Mouse (Mus musculus) megakaryocyte, embryonic 14.5 days (primary cell): ENCODE results near the gene Nwd1. TPM values are rescaled to one million over a fixed set of nuclear protein-coding genes. Genes with fewer than 3 reads are reported as not detected.
A peak's percentile ranks its signal among the peaks of the same experiment; 100 is the strongest.
"Not testable (repeated sequence)": the region's sequence is repeated elsewhere in the genome, so short reads cannot be mapped to it uniquely, and the experiment has no call there.

Source experiments
- H3K27me3 ChIP-seq: replicated peaks from 2 replicates; pipeline ENCODE3; 2012; ENCODE audit warnings: inconsistent platforms
- H3K36me3 ChIP-seq: replicated peaks from 2 replicates; pipeline ENCODE3; 2012; ENCODE audit warnings: low read length, inconsistent platforms, mixed read lengths
- H3K4me1 ChIP-seq: 2 replicates; pipeline ENCODE4 v1.6.1; 2012; ENCODE audit warnings: inconsistent platforms
- H3K4me3 ChIP-seq: replicated peaks from 2 replicates; pipeline ENCODE3; 2012; ENCODE audit warnings: moderate library complexity, mild to moderate bottlenecking, inconsistent platforms
- H3K9me3 ChIP-seq: 2 replicates; pipeline ENCODE4 v1.6.1; 2012; ENCODE audit warnings: inconsistent platforms
- FLI1 ChIP-seq: IDR thresholded peaks from 2 replicates; pipeline ENCODE4 v1.6.1; 2012; ENCODE audit warnings: low read length, inconsistent platforms, mixed read lengths
- GATA1 ChIP-seq: IDR thresholded peaks from 3 replicates; pipeline ENCODE4 v1.6.1; 2012; ENCODE audit warnings: mixed read lengths, low read length, inconsistent platforms, borderline replicate concordance
- polyA plus RNA-seq: library from polyadenylated mRNA; stranded (reverse); fragments of >175 nt; gene quantifications from 2 replicates; pipeline ENCODE4 v1.2.3, GENCODE M21; 2012; ENCODE audit warnings: low replicate concordance; ENCODE audit not compliant: insufficient read depth

Nwd1 gene
- polyA plus RNA-seq, 1 experiment = 0.11 TPM

DNA sequence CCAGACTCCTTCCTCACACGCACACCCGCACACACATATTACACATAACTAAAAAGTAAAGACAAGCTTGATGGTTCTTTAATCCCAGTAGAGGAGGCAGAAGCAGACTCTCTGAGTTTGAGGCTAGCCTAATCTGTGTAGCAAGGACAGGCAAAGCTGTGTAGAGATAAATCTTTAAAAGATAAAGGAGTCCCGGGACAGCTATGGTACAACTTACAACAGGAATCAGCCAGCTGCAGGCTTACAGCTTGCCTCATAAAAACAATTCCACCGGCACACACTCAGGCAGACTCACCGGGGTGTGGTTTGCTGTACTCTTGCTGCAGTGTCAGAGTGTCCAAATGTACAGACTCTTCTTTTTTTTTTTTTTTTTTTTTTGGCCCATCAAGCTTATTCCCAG lies 18.2 kb downstream of the Nwd1 start:
- TF ChIP-seq GATA1 (no peak), FLI1 (no peak)
- no peaks in the 10 kb centered on the region for H3K27me3 ChIP-seq
- peaks cover 15% of the 10 kb centered on the region for H3K36me3 ChIP-seq
- peaks cover 78% of the 10 kb centered on the region for H3K4me1 ChIP-seq
- H3K9me3 ChIP-seq = no peaks in the 10 kb centered on the region
- H3K4me3 ChIP-seq = no peak overlapping the region

DNA sequence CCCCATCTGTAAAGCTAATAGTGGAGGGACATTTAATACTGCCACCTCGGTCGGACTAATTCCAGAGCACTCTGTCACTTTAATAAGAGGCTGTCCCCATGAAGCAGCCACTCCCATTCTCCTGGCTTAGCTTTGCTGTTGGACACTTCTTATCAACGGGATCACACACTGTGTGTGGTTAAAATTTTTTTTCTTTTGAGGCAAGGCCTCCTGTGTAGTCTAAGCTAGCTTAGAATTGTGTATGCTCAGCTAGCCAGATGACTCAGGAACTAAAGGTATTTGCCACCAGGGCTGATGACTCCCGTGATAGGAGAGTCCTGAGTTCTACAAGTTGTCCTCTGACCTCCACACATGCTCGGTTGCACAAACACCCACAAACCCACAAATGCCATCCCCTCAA lies 18.9 kb downstream of the Nwd1 start:
- Histone ChIP-seq H3K4me3 (peak overlapping the region; percentile 74), H3K9me3 (no peaks in the 10 kb centered on the region), H3K36me3 (peaks cover 13% of the 10 kb centered on the region), H3K4me1 (peaks cover 78% of the 10 kb centered on the region), H3K27me3 (no peaks in the 10 kb centered on the region)
- no peak for TF ChIP-seq FLI1
- no peak for TF ChIP-seq GATA1

DNA sequence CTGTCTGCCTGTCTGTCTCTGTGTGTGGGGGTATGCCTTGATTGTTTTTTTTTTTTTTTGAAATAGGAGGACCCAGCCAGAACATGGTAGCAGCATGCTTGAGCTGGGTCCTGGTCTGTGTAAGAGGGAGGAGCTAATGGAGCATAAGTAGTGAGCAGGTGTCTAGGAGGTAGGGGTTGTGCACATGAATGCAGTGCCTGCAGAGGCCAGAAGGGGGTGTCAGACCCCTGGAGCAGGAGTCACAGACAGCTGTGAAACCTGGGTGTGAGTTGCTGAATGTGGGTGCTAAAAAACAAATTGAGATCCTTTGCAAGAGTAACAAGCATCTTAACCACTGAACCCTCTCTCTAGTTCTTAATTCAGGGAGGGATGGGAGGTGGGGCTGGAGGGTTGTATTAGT lies 22.4 kb downstream of the Nwd1 start:
- Histone ChIP-seq H3K36me3 (peaks cover 14% of the 10 kb centered on the region), H3K9me3 (no peaks in the 10 kb centered on the region), H3K4me3 (peak overlapping the region; percentile 29), H3K4me1 (peaks cover 66% of the 10 kb centered on the region), H3K27me3 (peaks cover 3% of the 10 kb centered on the region)
- TF ChIP-seq FLI1 (no peak), GATA1 (no peak)

DNA sequence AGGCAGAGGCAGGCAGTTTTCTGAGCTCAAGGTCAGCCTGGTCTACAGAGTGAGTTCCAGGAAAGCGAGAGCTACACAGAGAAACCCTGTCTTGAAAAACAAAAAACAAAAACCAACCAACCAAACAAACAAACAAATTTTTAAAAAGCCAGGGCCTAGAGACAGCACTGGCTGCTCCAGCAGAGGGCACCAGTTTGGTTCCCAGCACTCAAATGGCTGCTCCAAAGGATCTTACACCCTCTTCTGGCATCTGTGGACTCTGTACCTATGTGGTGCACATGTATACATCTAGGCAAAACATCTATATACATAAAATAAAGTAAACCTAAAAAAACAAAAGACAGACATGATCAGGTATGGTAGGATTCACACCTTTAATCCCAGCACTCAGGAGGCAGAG lies 26.3 kb downstream of the Nwd1 start:
- H3K27me3 ChIP-seq = peaks cover 3% of the 10 kb centered on the region
- TF ChIP-seq FLI1 (no peak), GATA1 (no peak)
- H3K36me3 ChIP-seq = peaks cover 11% of the 10 kb centered on the region
- peaks cover 38% of the 10 kb centered on the region for H3K4me1 ChIP-seq
- H3K9me3 ChIP-seq = no peaks in the 10 kb centered on the region
- H3K4me3 ChIP-seq = no peak overlapping the region

DNA sequence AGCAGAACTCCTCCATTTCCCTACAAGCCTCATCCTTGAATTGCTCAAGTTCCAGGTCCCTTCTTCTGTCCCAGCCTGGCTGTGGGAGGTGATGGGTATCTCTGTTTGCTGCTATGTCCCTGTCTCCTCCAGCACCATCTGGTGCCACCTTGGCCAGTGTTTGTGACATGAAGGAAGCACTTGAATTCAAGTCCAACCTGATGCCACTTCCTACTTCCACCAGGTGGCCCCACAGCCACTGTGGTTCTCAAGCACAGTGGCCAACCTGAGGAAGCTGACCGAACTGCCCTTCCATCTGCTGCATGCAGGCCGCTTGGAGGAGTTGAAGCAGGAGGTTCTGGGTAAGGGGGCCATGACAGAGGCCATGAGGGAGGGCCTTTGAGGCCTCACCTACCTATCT lies 27.7 kb downstream of the Nwd1 start:
- TF ChIP-seq FLI1 = no peak
- no peak for TF ChIP-seq GATA1
- peaks cover 3% of the 10 kb centered on the region for H3K27me3 ChIP-seq
- H3K4me1 ChIP-seq = peaks cover 26% of the 10 kb centered on the region
- peaks cover 11% of the 10 kb centered on the region for H3K36me3 ChIP-seq
- H3K9me3 ChIP-seq = no peaks in the 10 kb centered on the region
- no peak overlapping the region for H3K4me3 ChIP-seq

DNA sequence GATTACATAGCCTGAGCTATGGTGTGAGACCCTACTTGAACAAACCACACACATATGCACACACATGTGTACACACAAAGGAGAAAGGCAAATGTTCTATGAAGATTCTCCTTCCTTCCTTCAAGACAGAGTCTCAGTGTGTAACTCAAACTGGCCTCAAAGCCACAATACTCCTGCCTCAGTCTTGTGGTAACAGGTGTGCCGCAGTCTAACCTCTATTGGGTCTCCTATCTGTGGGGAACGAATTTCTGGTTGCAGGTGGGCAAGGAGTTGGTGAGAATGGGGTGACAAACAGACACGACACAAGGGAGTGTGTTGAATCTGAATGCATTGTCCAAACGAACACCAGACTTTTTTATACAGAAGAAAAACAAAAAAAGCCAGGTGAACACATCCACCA lies 29.9 kb downstream of the Nwd1 start:
- no peaks in the 10 kb centered on the region for H3K9me3 ChIP-seq
- H3K4me3 ChIP-seq = no peak overlapping the region
- H3K27me3 ChIP-seq = no peaks in the 10 kb centered on the region
- peaks cover 6% of the 10 kb centered on the region for H3K36me3 ChIP-seq
- H3K4me1 ChIP-seq = peaks cover 35% of the 10 kb centered on the region
- TF ChIP-seq FLI1 (no peak), GATA1 (no peak)

DNA sequence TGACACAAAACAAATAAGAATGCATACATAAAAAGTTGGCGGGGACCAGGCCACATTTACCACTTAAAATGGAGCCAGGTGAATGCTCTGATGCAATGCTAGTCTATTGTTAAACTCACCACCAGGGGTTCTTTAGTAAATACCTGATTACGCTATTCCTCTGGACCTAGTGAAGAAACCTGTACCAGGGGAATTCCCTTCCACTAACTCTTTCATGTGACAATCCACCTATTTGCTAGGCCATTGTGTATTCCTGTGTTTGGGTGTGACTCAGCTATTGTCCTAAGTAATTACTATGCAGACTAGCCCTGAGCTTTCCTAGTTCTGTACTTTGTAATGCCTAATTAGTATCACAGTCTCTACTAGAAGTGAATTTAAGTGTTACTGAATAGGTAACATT lies 30.3 kb downstream of the Nwd1 start:
- H3K4me3 ChIP-seq, H3K36me3 ChIP-seq, H3K27me3 ChIP-seq, H3K9me3 ChIP-seq: not testable (repeated sequence)
- H3K4me1 ChIP-seq = peaks cover 39% of the 10 kb centered on the region

DNA sequence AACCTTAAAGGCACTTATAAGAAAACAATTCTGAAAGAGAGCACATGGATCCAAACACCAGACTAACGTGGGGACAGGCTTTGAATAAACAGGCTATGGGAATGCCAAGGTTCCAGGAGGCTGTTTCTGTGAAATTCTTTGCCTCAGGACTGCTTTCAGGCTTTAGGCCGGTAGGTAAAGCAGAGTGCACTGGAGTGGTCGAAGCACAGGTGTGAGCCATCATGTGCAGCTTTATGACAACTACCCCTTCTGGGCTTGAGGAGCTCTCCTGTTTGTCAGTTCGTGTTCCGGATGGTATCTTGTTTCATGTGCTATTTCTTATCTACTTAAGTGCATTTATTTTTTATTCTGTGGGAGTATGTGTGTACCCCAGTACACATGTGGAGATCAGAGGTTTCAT lies 30.8 kb downstream of the Nwd1 start:
- H3K4me1 ChIP-seq = peaks cover 43% of the 10 kb centered on the region
- H3K4me3 ChIP-seq = no peak overlapping the region
- no peaks in the 10 kb centered on the region for H3K9me3 ChIP-seq
- peaks cover 5% of the 10 kb centered on the region for H3K36me3 ChIP-seq
- TF ChIP-seq GATA1 (no peak), FLI1 (no peak)
- no peaks in the 10 kb centered on the region for H3K27me3 ChIP-seq

DNA sequence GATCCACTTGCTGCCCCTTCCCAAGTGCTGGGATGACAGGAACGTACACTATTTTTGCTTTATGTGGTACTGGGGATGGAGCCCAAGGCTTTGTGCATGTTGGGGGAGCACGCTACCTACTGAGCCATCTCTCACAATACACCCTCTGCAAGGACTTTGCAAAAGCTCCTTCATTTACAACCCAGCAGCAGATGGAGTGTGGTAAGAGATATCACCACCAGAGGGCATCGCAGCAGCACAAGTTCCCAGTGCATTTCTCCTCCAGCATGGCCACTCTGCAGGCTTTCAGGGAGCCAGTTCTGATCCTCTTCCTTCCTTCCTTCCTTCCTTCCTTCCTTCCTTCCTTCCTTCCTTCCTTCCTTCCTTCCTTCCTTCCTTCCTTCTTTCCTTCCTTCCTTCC lies 33.6 kb downstream of the Nwd1 start:
- no peak for TF ChIP-seq FLI1
- TF ChIP-seq GATA1 = no peak
- peaks cover 3% of the 10 kb centered on the region for H3K36me3 ChIP-seq
- H3K9me3 ChIP-seq = no peaks in the 10 kb centered on the region
- H3K4me1 ChIP-seq = peaks cover 50% of the 10 kb centered on the region
- no peak overlapping the region for H3K4me3 ChIP-seq
- no peaks in the 10 kb centered on the region for H3K27me3 ChIP-seq

DNA sequence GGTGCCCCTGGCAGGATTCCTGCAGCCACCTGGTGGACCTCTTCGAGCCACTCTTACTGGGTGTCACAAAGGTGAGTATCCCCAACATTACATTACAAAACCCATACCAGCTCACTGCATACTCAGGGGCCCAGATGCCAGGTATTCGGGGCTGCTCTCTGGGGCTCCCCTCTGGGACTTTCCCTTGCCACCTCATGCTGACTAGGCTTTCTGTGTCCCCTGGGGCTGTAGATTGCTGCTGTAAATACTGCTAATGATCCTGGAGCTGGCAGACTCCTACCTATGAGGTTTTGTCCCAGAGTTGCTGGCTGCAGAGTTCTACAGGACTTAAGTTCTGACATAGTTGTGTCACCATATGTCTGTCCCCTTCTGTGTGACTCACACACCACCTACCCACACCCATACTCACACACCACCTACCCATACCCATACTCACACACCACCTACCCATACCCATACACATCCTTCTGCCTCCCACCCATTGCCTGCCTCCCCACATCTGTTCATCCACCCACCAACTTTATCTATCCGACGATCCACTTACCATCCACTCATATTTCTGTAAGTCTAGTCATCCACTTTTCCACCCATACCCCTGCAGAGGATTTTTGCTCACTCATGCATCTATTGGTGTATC lies 35.7 kb downstream of the Nwd1 start:
- H3K27me3 ChIP-seq = no peaks in the 10 kb centered on the region
- no peak for TF ChIP-seq GATA1
- no peak for TF ChIP-seq FLI1
- peaks cover 53% of the 10 kb centered on the region for H3K4me1 ChIP-seq
- no peaks in the 10 kb centered on the region for H3K36me3 ChIP-seq
- no peaks in the 10 kb centered on the region for H3K9me3 ChIP-seq
- H3K4me3 ChIP-seq = peak overlapping the region; percentile 83

DNA sequence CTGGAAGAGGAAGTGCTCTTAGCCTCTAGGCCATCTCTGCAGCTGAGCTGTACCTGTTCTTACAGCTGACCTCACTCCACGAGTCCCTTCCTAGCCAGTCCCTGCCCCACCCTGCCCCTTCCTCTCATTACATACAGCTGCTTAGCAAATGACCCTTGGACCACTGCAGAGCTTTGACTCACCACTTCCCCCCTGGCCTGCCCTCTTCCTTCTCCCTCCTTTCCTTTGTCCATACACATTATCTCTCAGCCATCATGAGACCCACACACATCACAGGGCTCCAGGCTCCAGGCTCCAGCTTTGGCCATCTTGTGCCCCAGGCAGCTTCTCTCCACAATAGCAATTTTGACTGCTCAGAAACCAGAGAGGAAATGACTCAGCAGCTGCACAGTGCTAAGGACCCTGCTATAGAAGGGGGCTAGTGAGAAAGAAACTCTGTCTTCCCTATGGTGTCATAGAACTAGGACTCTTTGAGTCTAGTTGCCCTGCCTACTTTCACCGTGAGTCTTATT lies 36.6 kb downstream of the Nwd1 start:
- TF ChIP-seq FLI1 (no peak), GATA1 (no peak)
- H3K4me1 ChIP-seq = peaks cover 56% of the 10 kb centered on the region
- H3K4me3 ChIP-seq = peak overlapping the region; percentile 86
- no peaks in the 10 kb centered on the region for H3K9me3 ChIP-seq
- no peaks in the 10 kb centered on the region for H3K36me3 ChIP-seq
- no peaks in the 10 kb centered on the region for H3K27me3 ChIP-seq

DNA sequence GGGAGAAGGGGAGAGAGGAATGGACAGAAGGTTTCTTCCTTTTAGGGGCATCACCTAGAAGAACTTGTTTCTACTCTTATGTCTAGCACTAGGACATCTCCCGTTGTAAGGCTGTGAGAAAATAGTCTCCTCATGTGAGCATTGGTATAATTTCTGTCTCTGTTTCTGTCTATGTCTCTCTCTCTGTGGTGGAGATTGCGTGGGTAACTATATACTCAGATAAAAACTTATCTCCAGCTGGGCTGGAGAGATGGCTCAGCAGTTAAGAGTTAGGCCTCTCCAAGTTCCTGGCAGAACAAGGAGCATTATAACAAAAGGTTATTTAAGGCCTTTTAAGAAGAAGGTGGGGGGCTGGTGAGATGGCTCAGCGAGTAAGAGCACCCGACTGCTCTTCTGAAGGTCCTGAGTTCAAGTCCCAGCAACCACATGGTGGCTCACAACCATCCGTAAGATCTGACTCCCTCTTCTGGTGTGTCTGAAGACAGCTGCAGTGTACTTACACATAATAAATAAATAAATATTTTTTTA lies 37.1 kb downstream of the Nwd1 start:
- not testable (repeated sequence) for H3K27me3 ChIP-seq, H3K36me3 ChIP-seq, H3K9me3 ChIP-seq
- Histone ChIP-seq H3K4me3 (peak overlapping the region; percentile 86), H3K4me1 (peaks cover 56% of the 10 kb centered on the region)
